Mouse (Mus musculus) myocyte (in vitro differentiated cells): Measurements from ENCODE around the gene Alox15.

Source experiments
- CEBPB ChIP-seq: IDR thresholded peaks from 2 replicates; pipeline ENCODE4 v1.6.1; 2011; ENCODE audit warnings: mild to moderate bottlenecking, moderate library complexity; ENCODE audit not compliant: poor library complexity, insufficient read depth, severe bottlenecking
- POLR2A ChIP-seq: IDR thresholded peaks from one replicate; pipeline ENCODE4 v1.6.1; 2011; ENCODE audit warnings: low read depth, mild to moderate bottlenecking, control low read depth, moderate library complexity; ENCODE audit not compliant: insufficient read length
- POLR2AphosphoS2 ChIP-seq: IDR thresholded peaks from one replicate; pipeline ENCODE4 v1.6.1; 2011; ENCODE audit warnings: low read depth, control low read depth; ENCODE audit not compliant: insufficient read length
- TCF12 ChIP-seq: IDR thresholded peaks from one replicate; pipeline ENCODE4 v1.6.1; 2011; ENCODE audit warnings: mild to moderate bottlenecking, control low read depth; ENCODE audit not compliant: poor library complexity, insufficient read depth, severe bottlenecking
- USF1 ChIP-seq: IDR thresholded peaks from one replicate; pipeline ENCODE4 v1.6.1; 2011; ENCODE audit warnings: low read depth, mild to moderate bottlenecking, control low read depth, moderate library complexity

DNA sequence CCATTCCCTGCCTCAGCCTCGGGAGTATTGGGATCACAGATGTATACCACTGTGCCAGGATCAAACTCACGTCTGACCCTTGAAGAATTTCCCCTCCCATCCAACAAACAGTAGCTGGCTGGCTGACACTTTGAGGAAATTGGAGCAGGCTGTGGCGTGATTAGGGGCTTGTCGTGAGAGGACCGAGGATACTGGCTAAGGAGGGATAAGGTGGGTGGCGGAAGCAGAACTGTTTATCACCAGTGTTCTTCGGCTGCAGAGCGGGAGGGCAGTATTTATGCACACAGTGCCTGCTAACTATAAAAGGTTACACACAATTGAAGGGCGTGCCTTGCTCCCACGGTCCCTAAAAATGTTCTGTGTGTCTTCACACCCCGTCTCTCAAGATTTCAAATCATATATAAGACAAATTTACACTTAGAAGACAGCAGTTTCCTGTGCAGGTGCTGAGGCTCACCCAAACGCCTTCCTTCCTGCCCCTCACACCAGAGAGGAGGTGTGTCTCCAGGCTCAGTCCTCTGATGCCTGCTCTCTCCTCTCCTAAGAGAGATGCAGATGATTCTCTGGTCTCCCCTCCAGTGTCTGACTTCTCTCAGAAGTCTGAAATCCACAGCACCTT is 53.9 kb downstream of the Alox15 start:
- TF ChIP-seq CEBPB (no peak), POLR2A (no peak), POLR2AphosphoS2 (no peak), TCF12 (no peak), USF1 (no peak)
